Mouse (Mus musculus): Measurements from ENCODE around the gene Dmrtc2. TPM values are rescaled to one million over a fixed set of nuclear protein-coding genes. Genes with fewer than 3 reads are reported as not detected.

The Dmrtc2 gene
- polyA plus RNA-seq, 1 experiment from 2014 or later, result not detected

- Histone ChIP-seq H3K36me3 (ENCODE audit: inconsistent target) (peaks cover 9% of the 10 kb centered on the region; the same call in 1 of the 2 replicates), H3K4me3 (ENCODE audit: inconsistent target) (peak overlapping the region; percentile 26), H3K79me2 (ENCODE audit: inconsistent target) (peaks cover 39% of the 10 kb centered on the region), H3K27ac (peak overlapping the region; percentile 54)
- WGBS (ENCODE audit: missing documents), result 46% methylated on average over 2 of the region's 2 CpGs
Observed at GRCm38 (mm10) chr7:24902264-24902629, 32.4 kb downstream of the Dmrtc2 start.

- Histone ChIP-seq H3K79me2 (ENCODE audit: inconsistent target) (peaks cover 45% of the 10 kb centered on the region), H3K4me3 (ENCODE audit: inconsistent target) (peak within 1 kb of the TSS; percentile 93), H3K36me3 (ENCODE audit: inconsistent target) (peaks cover 15% of the 10 kb centered on the region; the same call in 1 of the 2 replicates), H3K27ac (peak within 1 kb of the TSS; percentile 66)
- WGBS (ENCODE audit: missing documents), result 10% methylated on average over 27 of the region's 68 CpGs
Observed at GRCm38 (mm10) chr7:24902630-24903443, 33.0 kb downstream of the Dmrtc2 start, which contains the start of gene Arhgef1. Gene Arhgef1, plus strand, starts transcription at chr7:24902912.

- H3K79me2 ChIP-seq (ENCODE audit: inconsistent target), result peaks cover 51% of the 10 kb centered on the region
- H3K36me3 ChIP-seq (ENCODE audit: inconsistent target), result peaks cover 21% of the 10 kb centered on the region
- H3K27ac ChIP-seq, result peak overlapping the region; percentile 66
- H3K4me3 ChIP-seq (ENCODE audit: inconsistent target), result peak overlapping the region; percentile 93
- 2% methylated on average over 10 of the region's 10 CpGs for WGBS (ENCODE audit: missing documents)
Observed at GRCm38 (mm10) chr7:24903444-24903825, 33.6 kb downstream of the Dmrtc2 start.

- H3K4me3 ChIP-seq (ENCODE audit: inconsistent target), result peak overlapping the region; percentile 93
- WGBS (ENCODE audit: missing documents), result 0% methylated on average over 27 of the region's 30 CpGs
- peaks cover 27% of the 10 kb centered on the region for H3K36me3 ChIP-seq (ENCODE audit: inconsistent target)
- H3K79me2 ChIP-seq (ENCODE audit: inconsistent target), result peaks cover 57% of the 10 kb centered on the region
- peak overlapping the region; percentile 66 for H3K27ac ChIP-seq
Observed at GRCm38 (mm10) chr7:24904070-24904483, 34.2 kb downstream of the Dmrtc2 start.

- H3K36me3 ChIP-seq (ENCODE audit: inconsistent target), result peaks cover 36% of the 10 kb centered on the region
- peak overlapping the region; percentile 93 for H3K4me3 ChIP-seq (ENCODE audit: inconsistent target)
- 24% methylated on average over 3 of the region's 3 CpGs for WGBS (ENCODE audit: missing documents)
- no peak overlapping the region for H3K27ac ChIP-seq
- H3K79me2 ChIP-seq (ENCODE audit: inconsistent target), result peaks cover 66% of the 10 kb centered on the region
Observed at GRCm38 (mm10) chr7:24904936-24905335, 35.1 kb downstream of the Dmrtc2 start.

- Histone ChIP-seq H3K36me3 (ENCODE audit: inconsistent target) (peaks cover 51% of the 10 kb centered on the region), H3K27ac (no peak overlapping the region), H3K79me2 (ENCODE audit: inconsistent target) (peaks cover 79% of the 10 kb centered on the region), H3K4me3 (ENCODE audit: inconsistent target) (no peak overlapping the region)
- WGBS (ENCODE audit: missing documents), result 30% methylated on average over 4 of the region's 6 CpGs
Observed at GRCm38 (mm10) chr7:24906551-24906950, 36.7 kb downstream of the Dmrtc2 start.

- Histone ChIP-seq H3K27ac (no peak overlapping the region), H3K79me2 (ENCODE audit: inconsistent target) (peaks cover 83% of the 10 kb centered on the region), H3K4me3 (ENCODE audit: inconsistent target) (no peak overlapping the region), H3K36me3 (ENCODE audit: inconsistent target) (peaks cover 59% of the 10 kb centered on the region)
- 45% methylated on average over 13 of the region's 13 CpGs for WGBS (ENCODE audit: missing documents)
Observed at GRCm38 (mm10) chr7:24907211-24907748, 37.4 kb downstream of the Dmrtc2 start.

GRCm38 (mm10) chr7:24912480-24912879, 42.6 kb downstream of the Dmrtc2 start:
- Histone ChIP-seq H3K27ac (no peak overlapping the region), H3K79me2 (ENCODE audit: inconsistent target) (peaks cover 42% of the 10 kb centered on the region), H3K36me3 (ENCODE audit: inconsistent target) (peaks cover 71% of the 10 kb centered on the region), H3K4me3 (ENCODE audit: inconsistent target) (no peak overlapping the region)
- 98% methylated on average over 10 of the region's 14 CpGs for WGBS (ENCODE audit: missing documents)

- Histone ChIP-seq H3K4me3 (ENCODE audit: inconsistent target) (no peak overlapping the region), H3K27ac (no peak overlapping the region), H3K79me2 (ENCODE audit: inconsistent target) (no peaks in the 10 kb centered on the region), H3K36me3 (ENCODE audit: inconsistent target) (peaks cover 66% of the 10 kb centered on the region)
- 95% methylated on average over 11 of the region's 20 CpGs for WGBS (ENCODE audit: missing documents)
Observed at GRCm38 (mm10) chr7:24918763-24919323, 49.0 kb downstream of the Dmrtc2 start.

- H3K36me3 ChIP-seq (ENCODE audit: inconsistent target), result peaks cover 75% of the 10 kb centered on the region
- H3K79me2 ChIP-seq (ENCODE audit: inconsistent target), result no peaks in the 10 kb centered on the region
- no peak overlapping the region for H3K4me3 ChIP-seq (ENCODE audit: inconsistent target)
- H3K27ac ChIP-seq, result no peak overlapping the region
- 93% methylated on average over 9 of the region's 9 CpGs for WGBS (ENCODE audit: missing documents)
Observed at GRCm38 (mm10) chr7:24919728-24920127, 49.9 kb downstream of the Dmrtc2 start.

Other genes starting within 250 kb of the Dmrtc2 start
- not detected in 3 replicates for gene Lypd3, start 233.5 kb upstream of the Dmrtc2 start, polyA plus RNA-seq (2018)
- not detected in 3 replicates for gene Tex101, start 193.4 kb upstream of the Dmrtc2 start, polyA plus RNA-seq (2018)
- not detected in 3 replicates for gene BC049730, start 160.8 kb upstream of the Dmrtc2 start, polyA plus RNA-seq (2018)
- not detected in 3 replicates for gene Gm4763, start 143.1 kb upstream of the Dmrtc2 start, polyA plus RNA-seq (2018)
- gene Cd177, start 109.7 kb upstream of the Dmrtc2 start, polyA plus RNA-seq (2018), result 0.22 to 0.49 TPM (median 0.33 TPM) in 3 replicates
- gene Ceacam10, start 92.9 kb upstream of the Dmrtc2 start, polyA plus RNA-seq (2018), result 0.85 TPM in 1 of 3 replicates, not detected in the others
- 6.8 to 9.9 TPM (median 7.1 TPM) in 3 replicates for gene Gm9844, start 7.8 kb upstream of the Dmrtc2 start, polyA plus RNA-seq (2018)
- gene Lypd4, start 116 bp upstream of the Dmrtc2 start, polyA plus RNA-seq (2018), result not detected in 3 replicates
- 136 to 976 TPM (median 876 TPM) in 3 replicates for gene Rps19, start 14.3 kb downstream of the Dmrtc2 start, polyA plus RNA-seq (2018)
- gene Cd79a, start 27.3 kb downstream of the Dmrtc2 start, polyA plus RNA-seq (2018), result 0.44 TPM in 1 of 3 replicates, not detected in the others
- gene Arhgef1, start 32.9 kb downstream of the Dmrtc2 start, polyA plus RNA-seq (2018), result 54.7 to 102 TPM (median 79.9 TPM) in 3 replicates
- gene Gm4881, start 74.4 kb downstream of the Dmrtc2 start, polyA plus RNA-seq (2018), result not detected in 3 replicates
- gene Rabac1, start 102.7 kb downstream of the Dmrtc2 start, polyA plus RNA-seq (2018), result 28.6 to 198 TPM (median 112 TPM) in 3 replicates
- gene Atp1a3, start 135.9 kb downstream of the Dmrtc2 start, polyA plus RNA-seq (2018), result 97.0 to 111 TPM (median 106 TPM) in 3 replicates
- 0.22 to 0.47 TPM (median 0.26 TPM) in 3 replicates for gene Grik5, start 202.3 kb downstream of the Dmrtc2 start, polyA plus RNA-seq (2018)
- gene Zfp574, start 202.5 kb downstream of the Dmrtc2 start, polyA plus RNA-seq (2018), result 5.7 to 7.6 TPM (median 6.5 TPM) in 3 replicates

Measured in macrophage (primary cell).